Mouse (Mus musculus) small intestine, adult 2 months (tissue): ENCODE measurements around the gene Cttnbp2nl. TPM values are rescaled to one million over a fixed set of nuclear protein-coding genes. Genes with fewer than 3 reads are reported as not detected.

Experiments
- H3K27ac ChIP-seq: fragments of 200-500 bp; 2 replicates; pipeline ENCODE4 v1.5.1; 2012; ENCODE audit warnings: low read depth, low read length, control low read depth, inconsistent platforms; ENCODE audit not compliant: insufficient read depth
- H3K27me3 ChIP-seq: fragments of 200-500 bp; 2 replicates; pipeline ENCODE4 v1.6.1; 2012; ENCODE audit warnings: mild to moderate bottlenecking, moderate library complexity, low read length, inconsistent platforms; ENCODE audit not compliant: control insufficient read depth, insufficient read depth
- H3K36me3 ChIP-seq: fragments of 200-500 bp; 2 replicates; pipeline ENCODE4 v1.6.1; 2012; ENCODE audit warnings: mild to moderate bottlenecking, low read length, control low read depth, inconsistent platforms; ENCODE audit not compliant: control insufficient read depth, insufficient read depth
- H3K4me1 ChIP-seq: fragments of 200-500 bp; 2 replicates; pipeline ENCODE4 v1.6.1; 2012; ENCODE audit warnings: low read length, inconsistent platforms, mixed read lengths; ENCODE audit not compliant: control insufficient read depth, insufficient read depth, insufficient read length
- H3K4me3 ChIP-seq: fragments of 200-500 bp; 2 replicates; pipeline ENCODE4 v1.5.1; 2012; ENCODE audit warnings: low read depth, mild to moderate bottlenecking, control low read depth, inconsistent platforms, low read length, moderate library complexity
- CTCF ChIP-seq: fragments of 200-500 bp; IDR thresholded peaks from 2 replicates; pipeline ENCODE4 v1.5.1; 2012; ENCODE audit warnings: low read depth, mild to moderate bottlenecking, control low read depth, inconsistent platforms, low read length, moderate library complexity, mixed read lengths; ENCODE audit not compliant: insufficient replicate concordance, insufficient read length; ENCODE audit errors: extremely low read depth
- POLR2A ChIP-seq: fragments of 200-500 bp; IDR thresholded peaks from 2 replicates; pipeline ENCODE4 v1.6.1; 2012; ENCODE audit warnings: low read depth, mild to moderate bottlenecking, control low read depth, inconsistent platforms, low read length, moderate library complexity
- WGBS: fragments of 180-500 bp; shearing (Covaris S2); methylation state at CpG from one replicate; pipeline ENCODE4 v1.1.7; 2018; 5-methylcytosine and 5-hydroxymethylcytosine counted together
- polyA plus RNA-seq: library from polyadenylated mRNA; depleted of rRNA; stranded (reverse); fragments of >200 nt; gene quantifications from 2 replicates; pipeline ENCODE4 v1.2.3, GENCODE M21; 2012

The Cttnbp2nl gene
- polyA plus RNA-seq, 1 experiment = 2.9 TPM

DNA sequence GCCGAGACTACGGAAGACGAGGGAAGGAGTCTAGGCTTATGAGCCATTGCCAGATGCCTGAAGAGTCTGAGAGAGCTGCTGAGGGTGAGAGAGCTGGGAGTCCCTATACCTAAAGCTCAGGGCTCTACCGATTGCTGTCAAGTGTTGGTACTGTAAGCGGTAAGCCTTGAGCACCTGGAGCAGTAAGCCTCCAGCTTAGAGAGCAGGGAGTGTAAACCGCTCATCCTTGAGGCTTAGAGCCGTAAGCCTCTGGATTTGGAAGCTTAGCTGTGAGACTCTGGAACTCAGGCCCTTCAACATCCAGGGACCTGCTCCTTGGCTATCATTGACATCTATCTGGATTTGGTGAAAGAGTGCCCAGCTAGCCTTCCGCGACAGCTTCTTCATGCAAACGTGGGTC, 19.6 kb upstream of the Cttnbp2nl start:
- Histone ChIP-seq H3K36me3 (no peaks in the 10 kb centered on the region), H3K27me3 (no peaks in the 10 kb centered on the region), H3K4me1 (no peaks in the 10 kb centered on the region), H3K4me3 (no peak overlapping the region), H3K27ac (no peak overlapping the region)
- WGBS = 85% methylated on average over 10 of the region's 10 CpGs
- TF ChIP-seq CTCF (no peak), POLR2A (no peak)

DNA sequence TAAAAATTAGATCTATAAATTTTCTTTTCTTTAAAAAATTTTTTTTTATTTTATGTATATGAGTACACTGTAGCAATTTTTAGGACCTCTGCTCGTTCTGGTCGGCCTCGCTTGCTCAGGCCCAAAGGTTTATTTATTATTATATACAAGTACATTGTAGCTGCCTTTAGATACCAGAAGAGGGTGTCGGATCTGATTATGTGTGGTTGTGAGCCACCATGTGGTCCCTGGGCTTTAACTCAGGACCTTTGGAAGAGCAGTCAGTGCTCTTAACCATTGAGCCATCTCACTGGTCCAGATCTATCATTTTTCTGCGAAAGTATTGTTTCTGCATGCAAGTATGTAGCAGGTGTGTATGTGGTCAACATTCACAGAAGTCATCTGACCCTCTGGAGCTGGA, 18.3 kb upstream of the Cttnbp2nl start:
- Histone ChIP-seq H3K4me3 (no peak overlapping the region), H3K27ac (no peak overlapping the region), H3K36me3 (no peaks in the 10 kb centered on the region), H3K27me3 (no peaks in the 10 kb centered on the region; the same call in 1 of the 2 replicates), H3K4me1 (no peaks in the 10 kb centered on the region)
- WGBS = 83% methylated on average over 5 of the region's 5 CpGs
- no peak for TF ChIP-seq CTCF
- no peak for TF ChIP-seq POLR2A

DNA sequence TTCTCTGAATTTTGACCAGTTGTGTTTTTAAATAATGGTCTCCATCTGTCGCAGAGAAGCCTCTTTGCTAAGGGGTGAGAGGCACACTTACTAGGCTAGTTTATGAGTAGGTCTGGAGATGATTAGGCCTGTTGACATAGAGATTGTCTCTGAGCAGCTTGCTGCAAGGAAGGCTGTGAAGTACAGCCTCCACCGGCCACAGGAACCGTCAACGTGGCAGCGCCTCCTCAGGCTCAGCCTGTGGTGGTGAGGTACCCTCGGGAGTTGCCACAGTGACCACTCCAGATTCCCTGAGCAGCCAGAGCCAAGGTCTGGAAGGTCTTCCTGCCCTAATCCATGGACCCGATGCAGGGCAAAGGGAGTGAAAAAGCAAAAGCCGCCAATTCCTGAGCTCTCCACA, 17.6 kb upstream of the Cttnbp2nl start:
- WGBS = 55% methylated on average over 8 of the region's 8 CpGs
- Histone ChIP-seq H3K27me3 (no peaks in the 10 kb centered on the region; the same call in 1 of the 2 replicates), H3K27ac (no peak overlapping the region), H3K36me3 (no peaks in the 10 kb centered on the region), H3K4me3 (no peak overlapping the region), H3K4me1 (no peaks in the 10 kb centered on the region)
- no peak for TF ChIP-seq POLR2A
- no peak for TF ChIP-seq CTCF

DNA sequence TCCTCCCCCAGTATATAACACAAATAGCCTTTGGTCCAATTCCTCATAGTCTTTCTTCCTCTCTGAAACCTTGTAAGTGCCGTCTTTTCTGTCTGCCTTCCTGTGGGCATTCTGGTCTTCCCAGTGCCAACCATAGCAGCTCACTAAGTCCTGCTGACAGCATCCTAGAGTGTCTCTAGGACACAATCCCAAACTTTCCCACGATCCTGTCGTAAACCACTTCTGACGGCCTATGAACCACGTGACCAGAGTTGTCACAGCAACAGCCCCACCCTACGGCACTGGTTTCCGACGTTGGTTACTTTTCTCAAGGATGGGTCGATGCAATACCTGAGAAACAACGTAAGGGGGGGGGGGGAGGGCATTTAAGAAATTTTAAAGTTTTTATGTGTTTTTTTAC, 13.6 kb upstream of the Cttnbp2nl start, which contains the start of gene 4930564D02Rik:
Gene 4930564D02Rik, plus strand, starts transcription at position 301 of the 400 bp plus-strand sequence.
- WGBS = 36% methylated on average over 10 of the region's 10 CpGs
- H3K4me3 ChIP-seq = no peak within 1 kb of the TSS
- no peaks in the 10 kb centered on the region for H3K4me1 ChIP-seq
- no peaks in the 10 kb centered on the region; the same call in 1 of the 2 replicates for H3K27me3 ChIP-seq
- H3K36me3 ChIP-seq = no peaks in the 10 kb centered on the region
- H3K27ac ChIP-seq = no peak within 1 kb of the TSS
- TF ChIP-seq CTCF (no peak), POLR2A (no peak)

DNA sequence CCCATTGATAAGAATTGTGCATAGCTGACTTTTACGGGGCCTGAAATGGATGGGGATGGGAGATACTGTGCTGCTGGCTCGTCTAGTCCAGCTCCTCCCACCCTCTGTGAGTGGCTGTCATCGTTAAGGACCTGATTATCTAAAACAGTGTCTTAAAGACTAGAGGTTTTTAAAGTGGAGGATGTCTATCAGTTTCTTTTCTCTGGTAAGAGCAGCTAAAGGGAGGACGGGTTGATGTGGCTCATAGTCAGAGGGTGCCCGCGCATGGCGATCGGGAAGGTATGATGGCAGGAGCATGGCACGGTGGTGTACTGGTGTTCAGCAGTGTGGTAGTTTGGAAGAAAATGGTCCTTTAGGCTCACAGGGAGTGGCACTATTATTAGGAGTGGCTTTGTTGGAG, 9.7 kb upstream of the Cttnbp2nl start:
- Histone ChIP-seq H3K4me1 (no peaks in the 10 kb centered on the region), H3K36me3 (no peaks in the 10 kb centered on the region), H3K27me3 (no peaks in the 10 kb centered on the region; the same call in 1 of the 2 replicates), H3K4me3 (no peak overlapping the region), H3K27ac (no peak overlapping the region)
- 68% methylated on average over 9 of the region's 9 CpGs for WGBS
- TF ChIP-seq POLR2A = no peak
- TF ChIP-seq CTCF = no peak

DNA sequence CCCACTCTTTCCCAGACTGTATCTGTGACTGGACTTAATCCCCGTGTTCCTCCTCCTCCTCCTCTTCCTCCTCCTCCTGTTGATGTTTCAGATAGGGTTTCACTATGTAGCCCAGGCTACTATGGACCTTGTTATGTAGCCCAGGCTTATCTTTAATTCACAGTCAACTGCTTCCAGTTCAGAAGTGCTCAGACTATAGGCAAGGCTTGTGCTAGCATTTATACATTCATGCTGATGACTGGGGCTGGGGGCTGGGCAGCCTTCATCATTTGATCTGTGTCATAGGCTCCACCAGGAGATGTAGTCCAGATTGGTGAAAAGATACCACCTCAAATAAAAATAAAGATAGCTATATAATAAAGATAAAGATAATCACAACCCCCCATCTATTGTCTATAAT, 9.0 kb upstream of the Cttnbp2nl start:
- Histone ChIP-seq H3K36me3 (no peaks in the 10 kb centered on the region), H3K4me3 (no peak overlapping the region), H3K4me1 (no peaks in the 10 kb centered on the region), H3K27ac (no peak overlapping the region), H3K27me3 (no peaks in the 10 kb centered on the region; the same call in 1 of the 2 replicates)
- 71% methylated on average over 1 of the region's 1 CpGs for WGBS
- TF ChIP-seq POLR2A (no peak), CTCF (no peak)

DNA sequence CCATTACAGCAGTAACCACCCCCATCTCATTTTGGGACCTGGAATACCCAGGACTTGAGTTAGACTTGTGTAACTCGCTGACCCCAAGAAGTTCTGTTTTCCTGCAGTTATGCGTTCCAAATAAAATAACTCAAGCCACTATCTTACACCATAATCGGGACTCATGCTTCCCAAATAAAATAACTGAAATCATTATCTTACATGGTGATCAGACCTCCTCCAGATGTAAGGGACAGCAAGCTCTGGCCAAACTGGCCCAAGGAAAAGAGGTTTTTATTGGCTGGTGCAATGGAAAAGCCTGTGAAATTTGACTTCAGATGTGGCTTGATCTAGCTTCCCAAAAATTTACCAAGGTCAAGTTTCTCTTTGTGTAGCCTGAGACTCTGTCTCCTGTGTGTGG, 8.6 kb upstream of the Cttnbp2nl start:
- no peak overlapping the region for H3K27ac ChIP-seq
- 80% methylated on average over 3 of the region's 3 CpGs for WGBS
- no peaks in the 10 kb centered on the region for H3K36me3 ChIP-seq
- H3K4me1 ChIP-seq = no peaks in the 10 kb centered on the region
- H3K27me3 ChIP-seq = no peaks in the 10 kb centered on the region
- no peak overlapping the region for H3K4me3 ChIP-seq
- TF ChIP-seq CTCF (no peak), POLR2A (no peak)
